Mouse (Mus musculus): ENCODE results near the gene Lyrm9.

- TF ChIP-seq POLR2A (IDR thresholded peaks at IDR 0.05; ENCODE audit: control insufficient read depth, low read depth, low read length) (peak; percentile 15; the same call in 1 of the 2 replicates), CTCF (IDR thresholded peaks at IDR 0.05; ENCODE audit: control insufficient read depth, insufficient read depth, insufficient replicate concordance, low read depth, low read length) (no peak)
These were observed 1.2 kb downstream of the Lyrm9 start for GRCm38 (mm10) chr11:78827546-78827945.

Data from testis, adult 2 months (tissue).